Mouse (Mus musculus) stomach, postnatal 0 days (tissue): ENCODE measurements around the gene Glrx. TPM values are rescaled to one million over a fixed set of nuclear protein-coding genes. Genes with fewer than 3 reads are reported as not detected.
A peak's percentile ranks its signal among the peaks of the same experiment; 100 is the strongest.
"Not testable (repeated sequence)": the region's sequence is repeated elsewhere in the genome, so short reads cannot be mapped to it uniquely, and the experiment has no call there.

Source experiments
- ATAC-seq: fragments of 200-750 bp; cut with Nextera tagmentation; 2 replicates; pipeline ENCODE4 v1.8.0; 2017; ENCODE audit not compliant: low FRiP score, low TSS enrichment
- DNase-seq: peaks from one replicate; pipeline ENCODE4 v3.0.0-alpha.2; 2016; ENCODE audit warnings: low spot score
- H3K27ac ChIP-seq: fragments of 300-500 bp; sonication (generic); replicated peaks from 2 replicates; pipeline ENCODE4 v1.5.1; 2014; ENCODE audit warnings: mild to moderate bottlenecking, control low read depth
- H3K27me3 ChIP-seq: fragments of 300-500 bp; sonication (generic); 2 replicates; pipeline ENCODE4 v1.6.1; 2014; ENCODE audit warnings: low read length; ENCODE audit not compliant: control insufficient read depth, insufficient read depth
- H3K36me3 ChIP-seq: fragments of 300-500 bp; sonication (generic); 2 replicates; pipeline ENCODE4 v1.6.1; 2014; ENCODE audit warnings: low read length, mixed read lengths; ENCODE audit not compliant: control insufficient read depth, insufficient read depth
- H3K4me1 ChIP-seq: fragments of 300-500 bp; sonication (generic); replicated peaks from 2 replicates; pipeline ENCODE4 v1.6.1; 2014; ENCODE audit warnings: antibody characterized with exemption; ENCODE audit not compliant: control insufficient read depth, insufficient read depth
- H3K4me2 ChIP-seq: fragments of 300-500 bp; sonication (generic); replicated peaks from 2 replicates; pipeline ENCODE4 v1.6.1; 2014; ENCODE audit warnings: low read depth, mild to moderate bottlenecking, control low read depth, moderate library complexity
- H3K4me3 ChIP-seq: fragments of 300-500 bp; sonication (generic); 2 replicates; pipeline ENCODE4 v1.5.1; 2014; ENCODE audit warnings: low read depth, low read length, control low read depth
- H3K9ac ChIP-seq: fragments of 300-500 bp; sonication (generic); 2 replicates; pipeline ENCODE4 v1.6.1; 2014; ENCODE audit warnings: mild to moderate bottlenecking, low read length, control low read depth, mixed read lengths
- H3K9me3 ChIP-seq: fragments of 300-500 bp; sonication (generic); 2 replicates; pipeline ENCODE4 v1.6.1; 2016; ENCODE audit warnings: low read length; ENCODE audit not compliant: control insufficient read depth
- CTCF ChIP-seq: IDR thresholded peaks from 2 replicates; pipeline ENCODE4 v1.5.1; 2016; ENCODE audit warnings: antibody characterized with exemption, low read depth, mild to moderate bottlenecking, moderate library complexity
- EP300 ChIP-seq: optimal IDR thresholded peaks from 2 replicates; pipeline ENCODE3; 2016; ENCODE audit warnings: antibody characterized with exemption
- WGBS: fragments of 180-500 bp; shearing (Covaris S2); extraction: QIAGEN DNeasy Blood & Tissue Kit; methylation state at CpG from one replicate; pipeline ENCODE4 v1.1.7; 2014; 5-methylcytosine and 5-hydroxymethylcytosine counted together
- polyA plus RNA-seq: library from polyadenylated mRNA; unstranded; fragments of >200 nt; fragmentation: Nextera tagmentation; extraction: Ambion mirVana; gene quantifications from 2 replicates; pipeline ENCODE4 v1.2.1, GENCODE M21; 2015

Gene Glrx
- polyA plus RNA-seq, 1 experiment from 2014 or later = 426 TPM

- peak; percentile 89 for ATAC-seq
- TF ChIP-seq CTCF (no peak), EP300 (no peak)
Observed at GRCm38 (mm10) chr13:75874608-75875376, 35.1 kb downstream of the Glrx start.

GRCm38 (mm10) chr13:75876188-75876587 lies 36.5 kb downstream of the Glrx start:
- not testable (repeated sequence) for ATAC-seq, H3K9ac ChIP-seq, H3K27me3 ChIP-seq, H3K4me2 ChIP-seq, H3K4me1 ChIP-seq, H3K4me3 ChIP-seq, H3K27ac ChIP-seq, H3K9me3 ChIP-seq, H3K36me3 ChIP-seq, DNase-seq
- 84% methylated on average over 5 of the region's 7 CpGs for WGBS

More at GRCm38 (mm10) chr13:75874608-75875376, 35.1 kb downstream of the Glrx start:
- no peaks in the 10 kb centered on the region for H3K9me3 ChIP-seq
- H3K9ac ChIP-seq = no peak overlapping the region
- peaks cover 3% of the 10 kb centered on the region; the same call in 1 of the 2 replicates for H3K36me3 ChIP-seq
- H3K4me2 ChIP-seq = no peak overlapping the region
- DNase-seq = no peak
- no peaks in the 10 kb centered on the region for H3K27me3 ChIP-seq
- no peak overlapping the region for H3K27ac ChIP-seq
- H3K4me1 ChIP-seq = no peaks in the 10 kb centered on the region
- 55% methylated on average over 4 of the region's 4 CpGs for WGBS
- no peak overlapping the region for H3K4me3 ChIP-seq

- H3K4me2 ChIP-seq = no peak overlapping the region
- TF ChIP-seq EP300 (no peak), CTCF (no peak)
- H3K27ac ChIP-seq = no peak overlapping the region
- DNase-seq = no peak
- no peak overlapping the region for H3K9ac ChIP-seq
- no peaks in the 10 kb centered on the region for H3K27me3 ChIP-seq
- WGBS = 79% methylated on average over 6 of the region's 6 CpGs
- H3K36me3 ChIP-seq = no peaks in the 10 kb centered on the region
- H3K4me1 ChIP-seq = no peaks in the 10 kb centered on the region
- H3K9me3 ChIP-seq = no peaks in the 10 kb centered on the region
- H3K4me3 ChIP-seq = no peak overlapping the region
- no peak for ATAC-seq
Observed at GRCm38 (mm10) chr13:75876592-75876991, 36.9 kb downstream of the Glrx start.

- no peak overlapping the region for H3K9ac ChIP-seq
- DNase-seq = no peak
- TF ChIP-seq EP300 (no peak), CTCF (peak; percentile 93)
- no peaks in the 10 kb centered on the region for H3K9me3 ChIP-seq
- ATAC-seq = no peak
- H3K27ac ChIP-seq = no peak overlapping the region
- no peaks in the 10 kb centered on the region for H3K4me1 ChIP-seq
- no peaks in the 10 kb centered on the region for H3K36me3 ChIP-seq
- no peaks in the 10 kb centered on the region for H3K27me3 ChIP-seq
- no peak overlapping the region for H3K4me2 ChIP-seq
- H3K4me3 ChIP-seq = no peak overlapping the region
Observed at GRCm38 (mm10) chr13:75877907-75878306, 38.2 kb downstream of the Glrx start.

- Histone ChIP-seq H3K4me3 (no peak overlapping the region), H3K27me3 (no peaks in the 10 kb centered on the region), H3K9ac (no peak overlapping the region), H3K27ac (no peak overlapping the region), H3K36me3 (no peaks in the 10 kb centered on the region), H3K9me3 (no peaks in the 10 kb centered on the region), H3K4me2 (no peak overlapping the region), H3K4me1 (no peaks in the 10 kb centered on the region)
- WGBS = 84% methylated on average over 3 of the region's 3 CpGs
- DNase-seq (no peak), ATAC-seq (no peak)
- TF ChIP-seq EP300 (no peak), CTCF (no peak)
Observed at GRCm38 (mm10) chr13:75879756-75880155, 40.1 kb downstream of the Glrx start.

- TF ChIP-seq EP300 (no peak), CTCF (no peak)
- WGBS = 87% methylated on average over 2 of the region's 2 CpGs
- ATAC-seq (no peak), DNase-seq (no peak)
- H3K9me3 ChIP-seq = no peaks in the 10 kb centered on the region
- H3K27me3 ChIP-seq = no peaks in the 10 kb centered on the region
- H3K4me3 ChIP-seq = no peak overlapping the region
- H3K27ac ChIP-seq = no peak overlapping the region
- H3K4me1 ChIP-seq = no peaks in the 10 kb centered on the region
- H3K36me3 ChIP-seq = no peaks in the 10 kb centered on the region
- no peak overlapping the region for H3K4me2 ChIP-seq
- H3K9ac ChIP-seq = no peak overlapping the region
Observed at GRCm38 (mm10) chr13:75880501-75880900, 40.8 kb downstream of the Glrx start.
